Mouse (Mus musculus) hindbrain, embryonic 14.5 days (tissue): ENCODE data around the gene Ncor2. TPM values are rescaled to one million over a fixed set of nuclear protein-coding genes. Genes with fewer than 3 reads are reported as not detected.

Source experiments
- ATAC-seq: fragments of 200-750 bp; cut with Nextera tagmentation; 2 replicates; pipeline ENCODE4 v1.8.0; 2017; ENCODE audit warnings: moderate number of reproducible peaks, mild to moderate bottlenecking, moderate TSS enrichment, moderate library complexity; ENCODE audit not compliant: low FRiP score
- DNase-seq: peaks from one replicate; pipeline ENCODE4 v3.0.0-alpha.2; 2015; ENCODE audit warnings: low spot score
- H3K27ac ChIP-seq: fragments of 300-500 bp; sonication (generic); 2 replicates; pipeline ENCODE4 v1.5.1; 2014; ENCODE audit warnings: mild to moderate bottlenecking, moderate library complexity
- H3K27me3 ChIP-seq: fragments of 300-500 bp; sonication (generic); 2 replicates; pipeline ENCODE4 v1.6.1; 2014; ENCODE audit warnings: mild to moderate bottlenecking, low read length, mixed read lengths; ENCODE audit not compliant: control insufficient read depth, insufficient read depth
- H3K36me3 ChIP-seq: fragments of 300-500 bp; sonication (generic); replicated peaks from 2 replicates; pipeline ENCODE4 v1.6.1; 2014; ENCODE audit not compliant: control insufficient read depth, insufficient read depth
- H3K4me1 ChIP-seq: fragments of 300-500 bp; sonication (generic); replicated peaks from 2 replicates; pipeline ENCODE4 v1.6.1; 2014; ENCODE audit warnings: antibody characterized with exemption, low read length, mixed read lengths; ENCODE audit not compliant: control insufficient read depth, insufficient read depth
- H3K4me2 ChIP-seq: fragments of 300-500 bp; sonication (generic); replicated peaks from 2 replicates; pipeline ENCODE4 v1.6.1; 2014; ENCODE audit warnings: mild to moderate bottlenecking, moderate library complexity
- H3K4me3 ChIP-seq: fragments of 300-500 bp; sonication (generic); replicated peaks from 2 replicates; pipeline ENCODE4 v1.5.1; 2014; ENCODE audit warnings: mild to moderate bottlenecking, low read length
- H3K9ac ChIP-seq: fragments of 300-500 bp; sonication (generic); 2 replicates; pipeline ENCODE4 v1.6.1; 2014
- H3K9me3 ChIP-seq: fragments of 300-500 bp; sonication (generic); 2 replicates; pipeline ENCODE4 v1.6.1; 2016; ENCODE audit warnings: low read length; ENCODE audit not compliant: control insufficient read depth
- WGBS: fragments of 180-500 bp; shearing (Covaris S2); extraction: QIAGEN DNeasy Blood & Tissue Kit; methylation state at CpG from one replicate; pipeline ENCODE4 v1.1.7; 2014; 5-methylcytosine and 5-hydroxymethylcytosine counted together
- polyA plus RNA-seq: library from polyadenylated mRNA; unstranded; fragments of >200 nt; fragmentation: Nextera tagmentation; extraction: Ambion mirVana; gene quantifications from 2 replicates; pipeline ENCODE4 v1.2.1, GENCODE M21; 2014

Ncor2 gene
- polyA plus RNA-seq, 1 experiment from 2014 or later = 27.4 TPM

DNA sequence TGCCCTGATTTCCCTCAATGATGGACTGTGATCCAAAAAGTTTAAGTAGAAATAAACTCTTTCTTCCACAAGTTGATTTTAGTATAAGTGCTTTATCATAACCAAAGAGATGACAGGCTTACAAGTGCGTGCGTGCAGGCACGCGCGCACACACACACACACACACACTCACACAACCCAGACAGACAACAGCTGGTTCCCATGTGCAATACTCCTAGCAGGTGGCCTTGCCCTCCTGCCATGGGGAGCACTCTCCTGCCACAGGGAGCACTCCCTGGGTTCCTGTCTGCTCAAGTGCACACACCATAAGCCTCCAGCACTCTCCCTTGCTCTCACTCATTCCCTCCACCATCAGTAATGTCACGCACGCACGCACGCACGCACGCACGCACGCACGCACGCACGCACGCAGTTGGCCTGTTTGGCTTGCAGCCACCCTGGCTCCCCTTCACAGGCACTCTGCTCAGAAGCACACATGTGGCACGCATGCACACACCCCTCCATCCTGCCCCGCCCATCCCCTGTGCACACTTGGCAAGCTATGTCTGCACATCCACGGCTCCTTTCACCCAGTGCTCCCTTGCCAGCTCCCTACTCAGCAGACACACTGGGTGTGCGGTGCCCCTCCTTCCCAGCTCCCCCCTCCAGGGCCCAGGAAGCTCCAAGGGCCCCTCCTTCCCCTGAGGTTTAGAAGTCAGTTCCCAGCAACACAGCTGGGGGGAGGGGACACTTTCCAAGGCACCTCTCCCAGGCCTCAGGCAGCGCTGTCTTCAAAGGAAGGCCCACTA is 22.4 kb downstream of the Ncor2 start:
- WGBS = 58% methylated on average over 22 of the region's 22 CpGs
- no peak for ATAC-seq
- Histone ChIP-seq H3K9me3 (no peaks in the 10 kb centered on the region), H3K4me3 (no peak overlapping the region), H3K27ac (peak overlapping the region; percentile 39), H3K4me1 (peaks cover 92% of the 10 kb centered on the region), H3K36me3 (no peaks in the 10 kb centered on the region), H3K9ac (no peak overlapping the region), H3K4me2 (no peak overlapping the region), H3K27me3 (no peaks in the 10 kb centered on the region)
- DNase-seq = no peak

- DNase-seq (no peak), ATAC-seq (no peak)
- no peak overlapping the region for H3K4me3 ChIP-seq
- H3K4me1 ChIP-seq = peaks cover 100% of the 10 kb centered on the region
- 79% methylated on average over 4 of the region's 4 CpGs for WGBS
- no peaks in the 10 kb centered on the region for H3K27me3 ChIP-seq
- no peaks in the 10 kb centered on the region for H3K36me3 ChIP-seq
- H3K4me2 ChIP-seq = no peak overlapping the region
- no peaks in the 10 kb centered on the region for H3K9me3 ChIP-seq
- H3K9ac ChIP-seq = no peak overlapping the region
- peak overlapping the region; percentile 91 for H3K27ac ChIP-seq
These were observed 23.6 kb downstream of the Ncor2 start for GRCm38 (mm10) chr5:125155451-125155850.

DNA sequence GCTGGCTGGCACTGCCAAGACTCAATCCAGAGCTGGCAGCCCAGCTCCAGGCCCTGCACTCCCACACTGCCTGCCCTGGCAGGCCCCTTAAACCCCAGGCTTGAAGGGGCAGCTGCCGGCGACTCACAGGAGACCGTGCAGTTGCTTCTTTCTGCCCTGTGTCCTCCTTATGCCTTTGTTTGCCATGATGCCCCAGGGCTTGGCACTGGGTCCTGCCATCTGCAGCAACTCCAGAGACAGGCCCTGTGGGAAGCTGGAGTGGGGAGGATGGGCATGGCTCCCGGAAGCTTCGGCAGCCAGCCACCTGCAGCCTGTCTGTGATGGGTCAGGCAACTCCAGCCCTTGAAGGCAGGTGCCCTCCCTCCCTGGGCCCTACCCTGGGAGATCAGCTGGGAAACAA is 24.0 kb downstream of the Ncor2 start:
- Histone ChIP-seq H3K4me3 (no peak overlapping the region), H3K4me1 (peaks cover 97% of the 10 kb centered on the region), H3K27me3 (no peaks in the 10 kb centered on the region), H3K36me3 (no peaks in the 10 kb centered on the region), H3K9me3 (no peaks in the 10 kb centered on the region), H3K9ac (no peak overlapping the region), H3K4me2 (no peak overlapping the region), H3K27ac (peak overlapping the region; percentile 91)
- ATAC-seq (no peak), DNase-seq (no peak)
- 40% methylated on average over 5 of the region's 5 CpGs for WGBS

- Histone ChIP-seq H3K36me3 (no peaks in the 10 kb centered on the region), H3K4me3 (no peak overlapping the region), H3K4me1 (peaks cover 96% of the 10 kb centered on the region), H3K27me3 (no peaks in the 10 kb centered on the region), H3K4me2 (no peak overlapping the region), H3K9ac (no peak overlapping the region), H3K9me3 (no peaks in the 10 kb centered on the region), H3K27ac (peak overlapping the region; percentile 91)
- 19% methylated on average over 5 of the region's 5 CpGs for WGBS
- DNase-seq = no peak
- ATAC-seq = no peak
These were observed 24.8 kb downstream of the Ncor2 start for GRCm38 (mm10) chr5:125154178-125154577.

GRCm38 (mm10) chr5:125153201-125153816 is 25.7 kb downstream of the Ncor2 start:
- H3K4me2 ChIP-seq = no peak overlapping the region
- H3K4me1 ChIP-seq = peaks cover 96% of the 10 kb centered on the region
- H3K9ac ChIP-seq = no peak overlapping the region
- no peak for DNase-seq
- 70% methylated on average over 11 of the region's 11 CpGs for WGBS
- peak overlapping the region; percentile 91 for H3K27ac ChIP-seq
- H3K4me3 ChIP-seq = no peak overlapping the region
- H3K36me3 ChIP-seq = no peaks in the 10 kb centered on the region
- H3K27me3 ChIP-seq = no peaks in the 10 kb centered on the region
- ATAC-seq = no peak
- no peaks in the 10 kb centered on the region for H3K9me3 ChIP-seq

GRCm38 (mm10) chr5:125151872-125152534 is 27.0 kb downstream of the Ncor2 start:
- Histone ChIP-seq H3K4me1 (peaks cover 93% of the 10 kb centered on the region), H3K9ac (peak overlapping the region; percentile 41; the same call in 1 of the 2 replicates), H3K4me2 (peak overlapping the region; percentile 16; the same call in 1 of the 2 replicates), H3K4me3 (no peak overlapping the region), H3K9me3 (no peaks in the 10 kb centered on the region), H3K36me3 (no peaks in the 10 kb centered on the region), H3K27ac (peak overlapping the region; percentile 91), H3K27me3 (no peaks in the 10 kb centered on the region)
- DNase-seq (peak; percentile 76), ATAC-seq (peak; percentile 79)
- 7% methylated on average over 17 of the region's 17 CpGs for WGBS

DNA sequence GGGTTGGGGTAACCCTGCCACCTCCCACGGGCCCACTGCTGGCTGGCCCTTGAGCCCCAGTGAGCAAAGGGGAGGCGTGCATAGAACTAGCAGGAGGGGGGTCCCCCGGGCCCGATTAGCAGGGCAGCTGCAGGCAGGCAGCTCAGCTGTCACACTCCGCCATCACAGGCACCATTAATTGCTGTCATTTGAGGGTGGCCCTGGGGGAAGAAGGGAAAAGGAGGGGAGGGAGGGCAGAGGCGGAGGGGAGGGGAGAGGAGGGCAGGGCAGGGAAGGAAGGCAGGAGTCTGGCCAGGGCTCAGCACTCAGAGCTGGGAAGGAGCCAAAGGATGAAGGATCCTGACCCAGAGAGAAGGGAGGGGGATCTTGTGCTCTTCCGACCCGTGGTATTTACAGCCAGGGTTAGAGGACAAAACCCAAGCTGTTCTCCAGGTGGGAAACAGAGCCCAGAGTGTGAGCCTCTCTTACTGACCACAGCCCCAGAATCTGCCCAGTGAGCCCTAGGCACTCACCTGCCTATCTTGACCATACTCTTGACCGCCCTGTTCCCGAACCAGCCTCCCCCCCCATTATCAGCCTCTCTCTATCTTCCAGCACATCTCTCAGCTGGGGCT is 28.0 kb downstream of the Ncor2 start:
- peak; percentile 26 for ATAC-seq
- WGBS = 17% methylated on average over 10 of the region's 10 CpGs

DNA sequence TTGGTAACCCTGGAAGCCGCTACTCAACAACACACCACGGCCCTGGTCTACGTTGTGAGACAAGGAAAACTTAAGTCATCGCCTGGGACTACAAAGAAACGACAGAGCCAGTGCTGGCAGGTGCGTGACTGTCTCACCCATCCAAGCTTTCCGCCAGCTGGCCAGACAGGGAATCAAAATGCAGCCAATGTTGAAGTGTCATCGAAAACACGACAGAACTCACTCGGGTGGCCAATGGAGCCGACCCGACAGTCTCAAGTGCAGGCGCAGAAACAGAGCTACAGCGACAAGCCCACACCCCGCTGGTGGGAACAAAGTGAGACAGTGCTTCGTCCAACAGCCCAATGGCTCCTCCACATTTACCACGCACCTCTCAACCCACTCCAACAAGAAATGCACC is 29.9 kb downstream of the Ncor2 start:
- Histone ChIP-seq H3K9me3 (no peaks in the 10 kb centered on the region), H3K27me3 (no peaks in the 10 kb centered on the region), H3K36me3 (no peaks in the 10 kb centered on the region), H3K27ac (peak overlapping the region; percentile 82), H3K4me1 (peaks cover 76% of the 10 kb centered on the region), H3K4me2 (no peak overlapping the region), H3K4me3 (no peak overlapping the region), H3K9ac (peak overlapping the region; percentile 17; the same call in 1 of the 2 replicates)
- no peak for DNase-seq
- WGBS = 58% methylated on average over 17 of the region's 17 CpGs
- ATAC-seq = no peak

More for the DNA sequence above, 28.0 kb downstream of the Ncor2 start:
- peak overlapping the region; percentile 91 for H3K27ac ChIP-seq
- peaks cover 87% of the 10 kb centered on the region for H3K4me1 ChIP-seq
- H3K4me2 ChIP-seq = peak overlapping the region; percentile 16
- H3K27me3 ChIP-seq = no peaks in the 10 kb centered on the region
- DNase-seq = peak; percentile 65
- peak overlapping the region; percentile 41 for H3K9ac ChIP-seq
- no peaks in the 10 kb centered on the region for H3K36me3 ChIP-seq
- H3K4me3 ChIP-seq = no peak overlapping the region
- no peaks in the 10 kb centered on the region for H3K9me3 ChIP-seq

- no peak for ATAC-seq
- H3K9me3 ChIP-seq = no peaks in the 10 kb centered on the region
- peak overlapping the region; percentile 17; the same call in 1 of the 2 replicates for H3K9ac ChIP-seq
- no peak for DNase-seq
- no peaks in the 10 kb centered on the region for H3K27me3 ChIP-seq
- no peaks in the 10 kb centered on the region for H3K36me3 ChIP-seq
- peak overlapping the region; percentile 82 for H3K27ac ChIP-seq
- no peak overlapping the region for H3K4me3 ChIP-seq
- peaks cover 71% of the 10 kb centered on the region for H3K4me1 ChIP-seq
- no peak overlapping the region for H3K4me2 ChIP-seq
- 49% methylated on average over 5 of the region's 5 CpGs for WGBS
These were observed 30.3 kb downstream of the Ncor2 start for GRCm38 (mm10) chr5:125148686-125149085.
